Mouse (Mus musculus) inflammation-experienced regulatory T-cells, adult 6 months (primary cell): ENCODE measurements around the gene Mettl24. TPM values are rescaled to one million over a fixed set of nuclear protein-coding genes. Genes with fewer than 3 reads are reported as not detected.

Source experiments
- ATAC-seq: one replicate; pipeline ENCODE4 v1.8.0; 2017
- polyA plus RNA-seq, 3 experiments: library from polyadenylated mRNA; unstranded; fragments of 100-300 nt; shearing (Covaris generic); gene quantifications; one replicate each; pipeline ENCODE4 v1.2.1; 2017

The Mettl24 gene
- polyA plus RNA-seq: not detected

DNA sequence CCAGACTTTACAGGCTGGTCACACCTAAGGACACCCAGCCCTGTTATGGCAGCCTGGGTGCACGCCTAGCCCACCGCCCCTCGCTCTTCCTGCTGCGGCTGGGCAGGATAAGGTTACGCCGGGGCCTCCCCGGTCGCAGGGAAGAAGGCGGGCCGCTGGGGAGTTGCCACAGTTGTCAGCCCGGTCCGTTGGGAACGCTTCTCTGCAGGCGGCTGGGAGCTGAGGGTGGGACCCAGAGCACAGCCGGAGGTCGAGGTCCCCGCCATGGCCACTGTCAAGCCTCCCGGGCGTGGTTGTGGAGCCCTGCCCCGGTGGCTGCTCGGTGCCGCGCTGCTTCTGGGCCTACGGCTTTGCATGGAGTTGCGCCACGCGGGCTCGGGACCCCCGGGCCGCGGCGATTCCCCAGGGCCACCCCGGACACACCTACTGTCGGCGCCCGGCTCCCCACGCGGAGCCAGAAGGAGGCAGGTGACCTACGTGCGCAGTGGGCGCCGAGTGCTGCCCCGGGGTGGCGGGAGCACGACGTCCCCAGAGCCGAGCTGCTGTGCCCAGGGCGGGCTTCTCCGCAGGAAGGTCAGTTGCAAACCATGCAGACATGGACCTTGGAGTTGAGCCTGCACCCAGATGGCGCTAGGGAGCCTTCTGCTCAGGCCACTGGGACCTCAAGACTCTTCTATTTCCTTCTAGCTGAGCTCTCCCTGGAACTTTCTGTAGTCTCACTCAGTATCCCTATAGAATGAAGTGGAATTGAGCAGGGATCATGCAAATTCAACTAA is at the start of gene Mettl24:
TSS of gene Mettl24 (plus strand) at position 191 of the 776 bp plus-strand sequence.
- ATAC-seq: no peak

DNA sequence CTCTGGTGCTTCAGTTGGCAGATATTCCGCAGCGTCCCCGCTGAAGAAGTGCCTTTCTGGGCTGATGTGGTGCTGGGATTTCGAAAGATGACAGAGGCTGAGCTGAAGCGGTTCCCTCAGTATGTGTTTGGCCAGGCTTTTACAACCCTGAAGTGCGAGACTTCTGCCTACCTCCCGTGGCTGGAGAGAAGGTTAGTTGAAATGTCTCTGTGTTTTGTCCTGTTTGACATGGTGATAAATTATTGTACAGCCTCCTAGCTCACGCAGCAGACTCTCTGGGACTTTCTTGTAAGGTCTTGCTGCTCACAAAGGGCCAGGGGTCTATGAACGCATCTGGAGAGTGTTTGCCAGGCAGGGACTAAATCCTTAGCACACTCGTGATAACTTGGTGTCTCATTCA is 45.8 kb upstream of the Mettl24 start:
- ATAC-seq: no peak

DNA sequence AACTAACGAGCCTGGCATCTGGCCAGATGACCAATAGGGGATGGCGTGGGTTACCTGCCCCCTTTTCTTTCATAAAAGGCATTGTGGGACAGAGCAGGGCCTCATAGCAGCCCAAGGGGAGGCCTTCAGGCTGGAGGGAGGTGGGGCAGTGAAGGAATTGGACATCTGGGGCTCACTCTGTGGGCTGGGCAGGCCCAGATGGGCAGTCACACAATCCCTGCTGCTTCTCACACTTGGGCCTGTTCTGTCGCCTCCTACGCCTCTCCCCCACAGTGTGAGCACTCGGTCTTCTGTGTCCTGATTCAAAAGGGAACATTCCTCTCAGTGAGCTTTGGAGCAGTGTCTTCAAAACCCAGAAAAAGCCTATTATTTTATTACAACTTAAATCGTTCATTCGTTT is 44.8 kb upstream of the Mettl24 start:
- ATAC-seq: no peak

DNA sequence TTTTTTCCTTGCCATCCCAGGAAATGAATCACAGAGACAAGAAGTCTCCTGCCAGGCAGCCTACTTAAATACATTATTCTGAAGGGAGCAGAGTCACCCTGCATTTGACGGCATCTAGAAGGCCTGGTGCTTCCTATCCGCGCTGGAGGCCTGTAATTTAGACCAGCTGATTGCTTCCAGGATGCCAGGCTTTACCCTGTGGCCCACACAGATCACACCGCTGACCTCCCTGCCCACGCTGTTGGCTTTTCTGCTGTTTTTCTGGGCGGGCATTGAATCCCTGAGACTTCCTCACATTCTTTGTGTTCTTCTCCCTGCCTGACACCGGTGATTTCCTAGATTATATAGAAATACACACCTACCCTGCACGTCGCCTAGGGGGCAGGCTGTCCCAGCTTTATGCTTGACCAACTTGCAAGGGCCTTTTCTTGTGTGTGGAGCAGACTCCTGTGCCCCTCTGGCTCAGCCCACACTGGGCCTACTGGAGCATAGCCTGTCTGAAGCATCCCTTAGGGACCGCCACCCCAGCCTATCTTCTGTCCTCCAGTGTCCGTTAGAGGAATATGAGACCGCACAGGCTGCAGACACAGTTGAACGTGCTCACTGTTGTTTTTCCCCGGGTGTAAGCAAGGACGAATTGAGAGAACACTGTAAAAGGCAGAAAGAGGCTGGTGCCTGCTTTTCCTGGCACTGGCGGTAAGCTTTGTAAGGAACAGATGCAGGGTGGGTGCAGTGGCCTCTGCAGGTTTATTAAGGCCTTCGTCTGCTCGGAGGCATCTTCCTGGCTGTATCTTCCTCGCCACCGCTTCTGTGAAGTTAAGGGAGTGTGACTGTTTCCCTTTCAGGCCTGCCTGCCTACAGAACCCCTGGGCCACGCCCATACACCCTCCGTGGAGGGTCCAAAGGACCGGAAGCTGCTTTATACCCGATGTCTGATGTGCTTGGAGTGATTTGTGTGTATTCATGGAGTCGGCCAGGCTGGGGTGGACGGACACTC is 44.0 kb upstream of the Mettl24 start:
- ATAC-seq: no peak

DNA sequence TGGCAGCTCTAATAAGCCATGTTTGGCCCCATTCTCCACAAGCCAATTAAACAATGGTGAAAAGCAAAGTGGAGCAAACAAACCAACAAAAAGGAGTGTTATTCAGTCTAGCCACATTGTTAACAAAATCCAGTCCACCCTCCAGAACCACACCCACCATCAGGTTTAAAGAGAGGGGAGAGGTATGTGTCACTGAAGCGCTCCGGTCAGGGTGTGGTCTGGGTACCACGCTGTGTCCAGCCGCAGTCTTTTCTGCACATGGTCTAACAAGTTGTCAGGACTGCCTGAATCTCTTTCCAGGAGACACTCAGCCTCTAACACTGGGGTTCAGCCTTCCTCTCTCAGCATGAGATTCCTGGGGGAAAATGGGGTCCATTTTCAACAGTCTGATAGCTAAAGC is 42.7 kb upstream of the Mettl24 start:
- ATAC-seq: no peak

DNA sequence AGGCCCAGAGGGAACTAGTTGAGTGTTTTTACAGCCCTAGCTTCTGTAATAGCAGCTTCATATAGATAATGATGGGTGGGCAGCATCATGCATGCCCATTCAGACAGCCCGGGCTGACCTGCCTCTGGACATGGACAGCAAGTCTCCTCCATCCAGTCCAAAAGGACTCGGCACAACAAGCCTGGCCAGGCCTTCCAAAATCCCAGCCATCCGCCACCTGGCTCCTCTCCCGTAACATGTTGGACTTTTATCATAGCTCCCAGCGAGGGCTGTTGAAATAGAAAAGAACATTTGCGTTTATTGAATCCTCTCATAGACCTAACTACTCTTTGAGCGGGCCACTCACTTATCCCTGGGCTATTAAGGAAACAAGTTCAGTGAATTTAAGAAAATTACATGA is 41.2 kb upstream of the Mettl24 start:
- ATAC-seq: no peak

DNA sequence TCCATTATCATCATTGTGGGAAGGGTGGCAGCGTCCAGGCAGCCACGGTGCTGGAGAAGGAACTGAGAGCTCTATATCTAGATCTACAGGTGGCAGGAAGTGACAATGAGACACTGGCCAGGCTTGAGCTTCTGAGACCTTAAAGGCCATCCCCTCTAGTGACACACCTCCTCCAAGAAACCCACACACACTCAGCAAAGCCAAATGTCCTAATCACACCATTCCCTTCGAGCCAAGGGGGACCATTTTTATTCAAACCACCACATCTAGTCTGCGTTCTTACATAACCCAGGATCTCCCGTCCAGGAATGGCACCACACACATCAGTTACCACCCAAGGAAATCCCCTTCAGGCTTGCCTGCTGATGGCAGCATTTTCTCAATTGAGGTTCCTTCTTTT is 40.0 kb upstream of the Mettl24 start:
- no peak for ATAC-seq

DNA sequence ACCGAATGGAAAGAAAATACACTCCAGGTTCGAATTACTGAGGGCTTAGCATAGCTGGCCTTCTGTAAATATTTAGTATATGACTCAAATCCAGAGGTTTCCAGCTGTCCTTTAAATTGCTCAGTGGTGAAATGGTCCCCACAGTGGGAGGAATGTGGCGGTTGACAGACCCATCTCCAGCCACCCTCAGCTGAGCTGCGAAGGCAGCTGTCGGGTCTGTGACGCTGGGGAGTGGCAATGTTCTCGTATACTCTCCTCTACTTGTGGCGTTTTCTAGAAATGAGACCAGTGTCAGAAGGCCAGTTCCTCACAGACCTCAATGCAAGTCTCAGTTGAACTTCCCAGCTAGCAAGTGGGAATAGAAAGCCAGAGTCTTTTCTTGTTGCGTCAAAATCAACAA is 38.6 kb upstream of the Mettl24 start:
- ATAC-seq: no peak

DNA sequence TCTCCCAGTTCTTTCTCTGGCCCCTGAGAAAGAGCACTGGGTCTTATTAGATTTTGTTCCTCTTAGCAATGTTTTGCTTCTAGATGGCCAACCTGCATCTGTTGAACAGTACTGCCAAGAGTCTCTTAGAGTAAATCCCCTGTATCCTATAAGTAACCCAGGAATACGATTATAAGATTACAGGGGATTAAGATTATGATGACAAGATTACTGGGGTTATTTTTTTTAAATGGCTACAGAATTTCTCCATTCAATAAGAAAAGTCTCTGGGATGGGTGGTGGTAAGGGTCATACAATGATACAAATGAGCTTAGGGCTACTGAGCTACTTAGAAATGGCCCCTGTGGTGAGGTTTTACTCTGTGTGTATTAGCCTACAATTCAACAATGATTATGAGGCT is 37.7 kb upstream of the Mettl24 start:
- ATAC-seq: no peak

DNA sequence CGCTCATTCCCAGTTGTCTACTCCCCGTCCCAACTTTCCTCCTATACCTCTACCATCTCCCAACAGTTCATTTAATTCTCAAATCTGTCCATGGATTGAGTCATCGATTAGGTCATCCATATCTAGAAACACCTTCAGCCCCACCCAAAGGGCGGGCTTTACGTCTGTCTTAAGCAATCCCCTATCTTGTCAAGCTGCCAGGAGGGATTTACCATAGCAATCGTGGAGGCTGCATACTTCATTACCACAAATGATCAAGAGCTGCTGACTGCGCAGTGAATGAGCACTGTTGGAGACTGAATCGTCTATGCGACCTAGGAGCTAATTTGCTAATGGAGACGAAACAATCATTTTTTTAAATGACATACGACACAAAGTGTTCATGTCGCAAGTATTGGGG is 34.3 kb upstream of the Mettl24 start:
- ATAC-seq: no peak

DNA sequence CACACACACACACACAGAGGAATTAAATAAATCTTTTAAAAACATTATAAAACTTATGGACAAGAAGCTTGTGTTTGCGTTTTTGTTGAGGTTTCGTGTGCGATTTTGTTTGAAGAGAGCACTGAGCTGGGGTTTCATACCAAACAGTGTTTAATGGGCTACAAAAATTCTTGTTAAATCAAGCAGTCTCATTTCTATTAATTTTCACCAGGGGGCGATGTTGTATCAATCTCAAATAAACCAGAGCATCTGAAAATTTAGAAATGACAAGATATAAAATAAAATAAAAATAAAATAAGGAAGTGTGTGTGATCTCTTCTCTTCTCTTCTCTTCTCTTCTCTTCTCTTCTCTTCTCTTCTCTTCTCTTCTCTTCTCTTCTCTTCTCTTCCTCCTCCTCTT is 33.4 kb upstream of the Mettl24 start:
- ATAC-seq: no peak

DNA sequence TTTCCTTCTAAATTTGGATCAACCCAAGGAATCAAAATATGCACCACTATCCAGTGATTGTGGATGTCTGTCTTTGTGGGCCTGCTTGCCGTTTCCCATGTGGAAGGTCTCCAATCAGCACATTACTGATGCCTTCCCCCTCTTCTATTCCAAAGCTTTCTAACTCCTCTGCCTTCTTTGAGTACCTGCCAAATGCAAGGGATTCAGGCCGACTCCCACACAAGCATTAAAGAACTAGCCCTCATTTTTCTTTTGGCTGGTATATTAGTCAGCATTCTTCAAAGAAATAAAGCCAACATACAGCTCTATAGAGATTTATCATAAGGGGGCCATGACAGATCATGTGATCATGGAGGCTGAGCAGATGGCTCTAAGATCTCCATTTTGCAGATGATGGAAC is 31.4 kb upstream of the Mettl24 start:
- ATAC-seq: no peak

DNA sequence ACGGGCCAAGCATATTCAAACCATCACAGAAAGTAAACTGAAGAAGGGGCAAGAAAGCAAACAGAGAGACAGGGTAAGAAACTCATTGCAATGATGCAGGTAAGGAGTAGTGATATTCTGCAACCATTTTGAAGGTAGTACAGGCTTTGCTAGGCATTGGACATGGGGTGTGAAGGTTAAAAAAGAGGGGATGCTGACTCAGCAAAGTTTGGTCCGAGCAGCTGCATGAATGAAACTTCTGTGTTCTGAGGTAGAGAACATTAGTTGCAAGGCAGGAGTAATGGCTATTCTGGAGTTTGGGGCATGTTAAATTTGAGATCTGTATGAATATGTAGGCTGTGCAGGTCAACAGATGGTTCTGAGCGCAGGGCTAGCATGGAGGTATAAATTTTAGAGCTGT is 17.8 kb upstream of the Mettl24 start:
- no peak for ATAC-seq

DNA sequence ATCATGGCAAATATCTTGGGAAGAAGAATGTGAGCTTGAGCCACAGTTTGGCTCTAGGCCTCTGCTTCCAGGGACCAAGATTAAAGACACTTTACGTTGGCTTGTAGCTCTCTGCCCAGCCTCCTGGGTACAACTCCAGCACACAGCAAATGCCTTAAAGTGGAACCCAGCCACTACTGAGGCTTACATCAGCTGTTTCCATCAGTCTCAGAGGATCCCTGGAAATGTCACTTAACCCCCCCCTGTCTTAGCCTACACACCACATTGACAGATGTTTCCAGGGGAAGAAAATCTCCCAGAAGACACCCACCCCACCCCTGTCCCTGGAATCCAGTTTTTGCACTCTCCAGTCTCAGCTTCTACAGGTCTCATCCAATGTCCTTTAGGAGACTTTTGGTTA is 16.1 kb upstream of the Mettl24 start:
- ATAC-seq: no peak

DNA sequence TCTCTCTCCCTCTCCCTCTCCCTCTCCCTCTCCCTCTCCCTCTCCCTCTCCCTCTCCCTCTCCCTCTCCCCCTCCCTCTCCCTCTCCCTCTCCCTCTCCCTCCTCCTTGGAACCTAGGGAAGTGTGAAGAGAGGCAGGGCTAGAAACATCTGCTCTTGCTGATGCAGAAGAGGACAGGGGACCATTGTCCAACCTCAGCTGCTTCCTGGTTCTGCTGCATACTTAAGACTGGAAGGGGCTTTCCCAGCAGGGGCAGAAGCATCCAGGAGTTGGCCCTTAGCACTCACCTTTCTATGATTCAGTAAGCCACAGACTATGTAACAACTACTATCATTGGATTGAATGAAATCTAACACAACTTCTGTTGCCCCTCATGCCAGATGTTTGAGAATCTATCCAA is 14.4 kb upstream of the Mettl24 start:
- ATAC-seq: no peak

DNA sequence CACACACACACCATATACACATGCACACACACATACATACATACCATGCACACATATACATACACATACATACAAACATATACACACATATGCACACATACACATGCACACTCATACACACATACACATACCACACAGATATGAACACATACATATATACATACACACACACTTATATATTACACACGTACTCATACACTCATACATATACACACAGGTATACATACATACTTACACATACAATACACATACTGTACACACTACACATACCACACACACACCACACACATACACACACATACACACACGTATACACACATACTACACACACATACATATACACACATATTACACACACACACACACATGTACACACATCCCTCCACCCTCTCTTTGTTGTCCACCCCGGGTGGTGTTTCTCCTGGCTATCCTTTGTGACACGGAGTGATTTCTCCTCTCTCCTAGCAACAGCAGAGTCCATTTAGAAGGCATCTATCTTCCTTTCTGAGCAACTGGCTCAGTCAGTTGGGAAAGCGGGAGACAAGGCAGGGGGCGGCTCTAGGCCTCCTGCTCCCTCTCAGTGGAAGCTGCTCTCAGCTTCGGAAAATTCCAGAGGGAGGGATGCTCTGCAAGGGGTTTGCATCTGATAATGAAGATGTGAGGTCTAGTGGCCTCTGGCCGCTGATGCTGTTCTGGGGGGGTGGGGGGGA is 10.3 kb upstream of the Mettl24 start:
- no peak for ATAC-seq

DNA sequence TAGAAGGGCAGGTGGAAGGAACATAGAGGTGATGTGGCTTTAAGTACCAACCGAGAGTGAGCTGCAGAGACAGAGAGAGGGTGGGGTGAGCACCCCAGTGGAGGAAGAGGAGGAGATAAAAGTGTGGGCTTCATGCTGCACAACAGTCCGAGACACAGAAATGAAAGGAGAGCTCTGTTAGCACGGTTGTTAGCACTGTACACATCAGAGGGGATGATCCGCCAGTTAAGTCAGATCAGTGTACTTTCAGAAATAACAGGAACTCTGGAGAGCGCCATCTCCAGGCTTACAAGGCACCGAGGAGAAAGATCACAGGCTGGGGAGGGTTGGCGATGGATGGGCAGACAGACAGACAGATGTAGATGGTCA is 9.8 kb upstream of the Mettl24 start:
- ATAC-seq: no peak

DNA sequence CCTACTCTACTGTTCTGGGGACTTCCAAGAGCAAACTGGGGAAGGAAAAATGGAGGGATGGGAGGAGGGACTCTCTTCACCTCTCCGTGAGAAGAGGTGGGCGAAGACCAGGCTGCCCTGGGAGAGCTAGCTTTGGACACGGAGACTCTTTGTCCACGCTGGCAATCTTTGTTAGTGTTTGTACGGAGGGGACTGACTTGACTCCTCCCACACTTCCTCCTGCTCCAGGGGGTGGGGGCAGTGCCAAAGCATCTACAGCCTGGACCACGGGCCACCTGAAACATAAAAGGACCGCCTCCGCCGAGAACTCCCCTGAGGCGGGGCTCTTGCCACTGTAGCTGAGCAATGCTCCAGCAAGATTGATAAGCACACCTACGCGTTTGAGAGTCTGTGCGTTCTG is 8.9 kb upstream of the Mettl24 start:
- ATAC-seq: peak; percentile 46

DNA sequence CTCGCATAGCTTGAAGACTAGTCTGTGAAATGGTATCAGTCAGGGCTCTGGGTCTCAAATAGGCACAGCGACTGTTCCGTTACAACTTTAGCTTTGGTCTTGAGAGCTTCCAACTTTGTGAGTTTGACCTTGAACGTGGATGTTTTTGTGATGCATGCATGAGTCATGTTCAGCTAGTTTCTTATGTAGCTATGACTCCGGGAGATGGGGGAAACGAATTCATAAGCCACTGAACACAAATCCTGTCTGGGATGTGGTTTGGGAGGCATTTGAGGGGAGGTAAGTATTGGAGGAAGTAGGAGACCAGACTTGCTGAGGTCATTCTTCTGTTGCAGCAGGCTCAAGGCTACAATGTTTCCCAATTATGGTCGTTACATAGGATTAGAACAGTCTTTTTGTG is 7.2 kb upstream of the Mettl24 start:
- no peak for ATAC-seq

DNA sequence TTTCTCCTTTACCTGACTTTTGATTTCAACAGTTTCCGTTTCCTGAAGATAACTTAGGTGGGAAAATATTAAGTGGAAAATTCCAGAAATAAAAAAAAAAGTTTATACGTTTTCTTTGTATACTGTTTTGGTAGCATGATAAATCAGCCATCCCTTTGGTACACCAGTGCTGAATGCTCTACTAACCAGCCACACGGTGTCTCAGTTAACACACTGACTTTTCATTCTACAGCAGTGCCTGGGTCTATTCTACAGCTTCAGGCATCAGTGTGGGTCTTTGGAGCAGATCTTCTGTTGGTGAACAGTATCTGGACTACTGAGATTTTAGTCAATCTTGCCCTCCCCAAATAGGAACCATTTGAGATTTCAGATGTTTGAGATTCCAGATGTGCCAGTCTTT is 4.6 kb upstream of the Mettl24 start:
- no peak for ATAC-seq

DNA sequence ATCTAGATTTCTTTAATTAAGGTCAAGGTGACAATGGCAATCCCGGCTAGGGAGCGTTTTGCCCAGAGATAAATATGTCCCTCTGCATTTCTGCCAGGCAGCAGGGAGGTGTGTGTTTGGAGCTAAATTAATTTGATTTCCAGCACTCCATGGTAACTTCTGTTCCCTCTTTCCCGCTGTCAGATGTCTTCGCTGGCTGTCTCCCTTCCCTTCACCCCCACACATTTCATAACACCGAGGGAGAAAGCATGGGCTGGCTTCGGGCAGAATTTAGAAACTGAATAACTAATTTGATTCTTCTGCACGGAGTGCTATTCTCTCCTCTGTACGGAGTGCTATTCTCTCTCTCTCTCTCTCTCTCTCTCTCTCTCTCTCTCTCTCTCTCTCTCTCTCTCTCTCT is 612 bp upstream of the Mettl24 start:
- no peak for ATAC-seq

DNA sequence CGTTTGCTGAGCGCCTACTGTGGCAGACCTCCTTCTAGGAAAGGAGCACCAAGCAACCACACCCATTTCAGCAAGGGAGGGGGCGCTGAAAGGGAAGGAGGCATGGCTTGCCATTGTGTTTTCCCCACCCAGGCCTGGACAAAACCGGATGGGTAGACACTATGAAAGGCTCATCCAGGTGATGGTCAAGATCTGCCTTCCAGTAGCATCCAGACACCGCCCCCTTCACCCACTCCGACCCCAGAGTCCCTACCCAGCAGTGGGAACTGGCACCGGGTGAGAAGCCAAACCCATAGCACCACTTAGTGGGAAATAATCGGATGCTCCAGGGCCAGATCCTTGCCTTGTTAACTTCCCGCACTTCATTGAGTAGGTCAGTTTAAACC is 779 bp downstream of the Mettl24 start:
- no peak for ATAC-seq

DNA sequence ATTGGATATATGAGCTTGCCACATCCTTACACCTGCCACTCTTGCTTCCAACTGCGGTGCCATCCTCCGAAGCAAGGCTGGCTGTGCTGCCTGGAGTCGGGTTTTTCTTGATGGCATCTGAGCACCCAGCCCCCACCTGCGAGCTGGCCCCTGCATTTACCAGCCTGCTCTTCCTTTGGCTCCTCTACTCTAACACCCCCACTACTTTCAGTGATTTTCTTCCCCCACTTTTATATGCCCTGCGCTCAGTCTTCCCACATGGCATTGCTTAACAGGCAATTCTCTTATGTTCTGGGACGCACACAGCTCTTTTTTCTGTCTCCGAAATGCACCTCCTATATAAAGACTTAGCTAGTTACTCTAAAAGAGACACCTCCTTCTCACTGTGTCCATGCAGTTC is 1.2 kb downstream of the Mettl24 start:
- ATAC-seq: no peak
